In the genomic region with DNA sequence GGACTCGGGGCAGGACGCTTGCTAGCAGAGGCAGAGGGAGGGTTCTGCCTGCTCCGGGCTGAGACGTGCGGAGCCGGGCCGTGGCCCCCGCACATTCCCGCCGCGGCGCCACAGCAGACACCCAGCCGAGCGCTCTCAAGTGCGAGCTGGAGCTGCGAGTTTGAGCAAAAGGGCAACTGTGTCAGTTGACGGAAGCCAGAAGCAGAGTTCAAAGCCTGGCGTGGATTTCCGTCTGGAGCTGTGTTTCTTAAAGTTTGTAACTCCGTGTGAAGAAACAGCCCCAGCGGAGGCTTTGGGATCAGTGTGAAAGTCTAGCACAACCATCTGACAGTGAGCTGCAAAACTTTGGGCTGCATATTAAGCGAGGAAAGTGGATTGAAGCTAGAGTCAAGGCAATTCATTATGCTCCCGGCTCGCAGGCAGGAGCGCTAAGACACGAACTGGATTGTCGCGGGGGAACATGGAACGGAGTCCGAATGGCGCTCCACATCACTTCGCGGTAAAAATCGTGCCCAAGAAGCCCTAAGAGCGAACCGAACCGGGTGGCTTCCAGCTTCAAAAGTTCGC, we compare ENCODE assay signal across 8 mouse cellular contexts. TPM values are rescaled to one million over a fixed set of nuclear protein-coding genes. Genes with fewer than 3 reads are reported as not detected.
DNase-seq lines count a peak whose midpoint lies in the region; ATAC-seq and TF ChIP-seq lines count a peak whose summit lies in the region.

No protein-coding gene starts in this region.

- H3K27ac ChIP-seq in MEL (ENCODE audit: control insufficient read depth, low read depth, low read length) = peak overlapping the region; percentile 99
- peak overlapping the region; percentile 98 for H3K27ac ChIP-seq in forebrain, embryonic 16.5 days (ENCODE audit: low read length)
- H3K27ac ChIP-seq in layer of hippocampus, adult 2 months = peak overlapping the region; percentile 95
- H3K27ac ChIP-seq in lung, embryonic 14.5 days (ENCODE audit: low read depth) = peak overlapping the region; percentile 100
- peak overlapping the region; percentile 98 for H3K27ac ChIP-seq in olfactory bulb, adult 2 months (ENCODE audit: insufficient read depth, low read depth, low read length)
- H3K27ac ChIP-seq in thymus, adult 2 months (ENCODE audit: control insufficient read depth, insufficient read depth, low read length) = peak overlapping the region; percentile 95

- TF ChIP-seq RAD21 in MEL (IDR thresholded peaks at IDR 0.05; ENCODE audit: low read depth, low read length) = no peak

- intact Hi-C loops in heart, postnatal 36 days (cut with DNase I) = loop anchor here (1.0 kb wide), 1 partner anchor 57 kb away; no protein-coding TSS in a partner anchor

- no peak for TF ChIP-seq CTCF in MEL (IDR thresholded peaks at IDR 0.05 in 2 of 3, conservative IDR thresholded peaks at IDR 0.05 in 1 of 3; ENCODE audit: control insufficient read depth in 1 of 3, insufficient read depth in 1 of 3, low read depth in 2 of 3, low read length in 3 of 3, poor library complexity in 1 of 3, severe bottlenecking in 1 of 3)
- TF ChIP-seq CTCF in layer of hippocampus, adult 2 months (conservative IDR thresholded peaks at IDR 0.05) = no peak; the same call in 1 of the 2 replicates
- TF ChIP-seq CTCF in lung, embryonic 14.5 days (IDR thresholded peaks at IDR 0.05; ENCODE audit: low read depth) = 0 out of 2 replicates have a peak, but pooled peaks have one; percentile 9
- TF ChIP-seq CTCF in olfactory bulb, adult 2 months (IDR thresholded peaks at IDR 0.05; ENCODE audit: insufficient read depth, low read depth, low read length) = no peak
- 0 out of 2 replicates have a peak, but pooled peaks have one; percentile 7 for TF ChIP-seq CTCF in thymus, adult 2 months (IDR thresholded peaks at IDR 0.05; ENCODE audit: borderline replicate concordance, control insufficient read depth, extremely low read depth, insufficient read depth, low read length, poor library complexity)

- H3K27me3 ChIP-seq in MEL (ENCODE audit: control insufficient read depth in 1 of 2, insufficient read depth in 2 of 2, low read length in 2 of 2) = peaks cover 0 to 3% of the 10 kb centered on the region in 2 experiments; a peak in 2 of 4 replicates
- no peaks in the 10 kb centered on the region for H3K27me3 ChIP-seq in forebrain, embryonic 16.5 days (replicated peaks; ENCODE audit: control insufficient read depth, insufficient read depth, low read length)
- no peaks in the 10 kb centered on the region for H3K27me3 ChIP-seq in lung, embryonic 14.5 days (ENCODE audit: insufficient read depth, low read length)
- no peaks in the 10 kb centered on the region for H3K27me3 ChIP-seq in thymus, adult 2 months (ENCODE audit: control insufficient read depth, insufficient read depth, low read length)

- TF ChIP-seq POLR2A in MEL (IDR thresholded peaks at IDR 0.05; ENCODE audit: control insufficient read depth in 1 of 2, insufficient read depth in 1 of 2, low read depth in 1 of 2, low read length in 2 of 2, poor library complexity in 1 of 2) = peak; percentile 72 to 81
- peak; percentile 51 for TF ChIP-seq POLR2A in olfactory bulb, adult 2 months (IDR thresholded peaks at IDR 0.05; ENCODE audit: insufficient read depth, low read depth, low read length)
- TF ChIP-seq POLR2A in thymus, adult 2 months (IDR thresholded peaks at IDR 0.05; ENCODE audit: control insufficient read depth, extremely low read depth, insufficient read depth, low read length, poor library complexity) = peak; percentile 92

- peak overlapping the region; percentile 85 for H3K4me2 ChIP-seq in forebrain, embryonic 16.5 days (ENCODE audit: low read length)
- H3K4me2 ChIP-seq in lung, embryonic 14.5 days = peak overlapping the region; percentile 98

- under 1% methylated on average over 38 of the region's 38 CpGs for WGBS in forebrain, embryonic 16.5 days
- under 1% methylated on average over 38 of the region's 38 CpGs for WGBS in lung, embryonic 14.5 days
- WGBS in olfactory bulb, adult 2 months = under 1% methylated on average over 38 of the region's 38 CpGs
- WGBS in thymus, adult 2 months = under 1% methylated on average over 38 of the region's 38 CpGs

- H3K4me1 ChIP-seq in MEL (ENCODE audit: control insufficient read depth in 1 of 2, insufficient read depth in 2 of 2, low read length in 2 of 2) = peaks cover 0 to 11% of the 10 kb centered on the region in 2 experiments; a peak in 2 of 4 replicates
- H3K4me1 ChIP-seq in forebrain, embryonic 16.5 days (replicated peaks; ENCODE audit: control insufficient read depth, insufficient read depth, low read length) = peaks cover 20% of the 10 kb centered on the region
- H3K4me1 ChIP-seq in lung, embryonic 14.5 days (ENCODE audit: insufficient read depth) = peaks cover 17% of the 10 kb centered on the region
- peaks cover 13% of the 10 kb centered on the region for H3K4me1 ChIP-seq in olfactory bulb, adult 2 months (ENCODE audit: control insufficient read depth, insufficient read depth, low read length)
- H3K4me1 ChIP-seq in thymus, adult 2 months (replicated peaks; ENCODE audit: control insufficient read depth, insufficient read depth, low read length) = peaks cover 25% of the 10 kb centered on the region

- peak; percentile 37 for ATAC-seq in forebrain, embryonic 16.5 days
- peak; percentile 35 for ATAC-seq in lung, embryonic 14.5 days (ENCODE audit: insufficient read depth)

- H3K36me3 ChIP-seq in MEL (ENCODE audit: control insufficient read depth in 1 of 2, insufficient read depth in 2 of 2, low read length in 2 of 2) = peaks cover 0 to 3% of the 10 kb centered on the region in 2 experiments; a peak in 2 of 4 replicates
- H3K36me3 ChIP-seq in forebrain, embryonic 16.5 days (ENCODE audit: control insufficient read depth, insufficient read depth) = no peaks in the 10 kb centered on the region
- no peaks in the 10 kb centered on the region for H3K36me3 ChIP-seq in lung, embryonic 14.5 days (ENCODE audit: insufficient read depth)
- H3K36me3 ChIP-seq in thymus, adult 2 months (ENCODE audit: control insufficient read depth, insufficient read depth, low read length) = no peaks in the 10 kb centered on the region

- DNase-seq in MEL (ENCODE audit: low read depth, low spot score) = peak; percentile 97
- peak; percentile 84 to 86 for DNase-seq in cerebellum, adult 18-20 months
- DNase-seq in heart, postnatal 36 days = peak; percentile 87
- DNase-seq in layer of hippocampus, adult 2 months (ENCODE audit: low spot score in 2 of 2) = peak; percentile 74 to 88
- DNase-seq in lung, embryonic 14.5 days = peak; percentile 96
- peak; percentile 88 for DNase-seq in thymus, adult 2 months

- no peak for TF ChIP-seq EP300 in MEL (IDR thresholded peaks at IDR 0.05; ENCODE audit: low read depth in 1 of 2, low read length in 2 of 2)

- peak overlapping the region; percentile 36 to 54 for H3K4me3 ChIP-seq in MEL (ENCODE audit: control insufficient read depth in 1 of 2, insufficient read depth in 1 of 2, low read depth in 2 of 2, low read length in 2 of 2)
- peak overlapping the region; percentile 59 for H3K4me3 ChIP-seq in forebrain, embryonic 16.5 days (replicated peaks; ENCODE audit: low read length)
- peak overlapping the region; percentile 60 for H3K4me3 ChIP-seq in layer of hippocampus, adult 2 months
- peak overlapping the region; percentile 100 for H3K4me3 ChIP-seq in lung, embryonic 14.5 days (ENCODE audit: low read depth, low read length)
- H3K4me3 ChIP-seq in olfactory bulb, adult 2 months (ENCODE audit: insufficient read depth, low read depth, low read length) = peak overlapping the region; percentile 64
- peak overlapping the region; percentile 79 for H3K4me3 ChIP-seq in thymus, adult 2 months (ENCODE audit: control insufficient read depth, insufficient read depth, low read length)

- no peaks in the 10 kb centered on the region for H3K9me3 ChIP-seq in MEL (replicated peaks; ENCODE audit: insufficient read depth, low read length)
- H3K9me3 ChIP-seq in forebrain, embryonic 16.5 days (ENCODE audit: control insufficient read depth, low read length) = no peaks in the 10 kb centered on the region
- H3K9me3 ChIP-seq in lung, embryonic 14.5 days (ENCODE audit: low read depth, low read length) = no peaks in the 10 kb centered on the region

- peak overlapping the region; percentile 91 for H3K9ac ChIP-seq in MEL (ENCODE audit: control insufficient read depth, low read depth, low read length, poor library complexity, severe bottlenecking)
- H3K9ac ChIP-seq in forebrain, embryonic 16.5 days (replicated peaks; ENCODE audit: low read depth, low read length) = peak overlapping the region; percentile 63
- H3K9ac ChIP-seq in lung, embryonic 14.5 days = peak overlapping the region; percentile 83

- H3K79me2 ChIP-seq in MEL (ENCODE audit: control insufficient read depth, insufficient read depth, low read length, poor library complexity) = peaks cover 37% of the 10 kb centered on the region

TF ChIP-seq in MEL, 35 proteins besides CTCF, POLR2A, EP300 and RAD21:
- TF ChIP-seq CHD1 (IDR thresholded peaks at IDR 0.05; ENCODE audit: low read depth, low read length) (no peak), TBP (IDR thresholded peaks at IDR 0.05; ENCODE audit: low read depth, low read length) (peak; percentile 94), GATA1 (IDR thresholded peaks at IDR 0.05; ENCODE audit: low read depth, low read length) (peak; percentile 46; the same call in 1 of the 2 replicates), SMC3 (IDR thresholded peaks at IDR 0.05; ENCODE audit: low read depth, low read length) (no peak)

RNA-seq across cellular contexts. Expression of a gene that starts 0.8 kb away (rescaled TPM):
- total RNA-seq in MEL (2012; rRNA removed) = 18.1 and 22.7 TPM in 2 replicates
- polyA plus RNA-seq in MEL (2012; ENCODE audit: insufficient read depth in 1 of 2, insufficient read length in 2 of 2, low read depth in 1 of 2, low replicate concordance in 2 of 2, missing spikeins in 1 of 2) = 10 to 100 TPM; 70.6 to 83.3 TPM
- polyA plus RNA-seq in forebrain, embryonic 16.5 days (2015; fragmentation: Nextera tagmentation; extraction: Ambion mirVana) = 36.4 and 41.4 TPM in 2 replicates
- 10 to 100 TPM; 37.7 to 42.1 TPM for total RNA-seq in heart, postnatal 36 days (2021)
- 10 to 100 TPM; 83.2 to 88.6 TPM for total RNA-seq in layer of hippocampus, adult 2 months (2021)
- 40.1 and 44.7 TPM in 2 replicates for polyA plus RNA-seq in lung, embryonic 14.5 days (2014; fragmentation: Nextera tagmentation; extraction: Ambion mirVana)
- 655 TPM in 1 of 2 replicates, not detected in the other for polyA plus RNA-seq in olfactory bulb, adult 2 months (2012; ENCODE audit: insufficient read depth, insufficient read length, low replicate concordance, missing spikeins)
- 289 and 363 TPM in 2 replicates for polyA plus RNA-seq in thymus, adult 2 months (2012; rRNA removed)

Comparison
In these comparisons a context has a peak if more than half of its experiments do, and no peak if none do; other contexts are left out.
1. Peak in every context shown above with its lines: DNase-seq, ATAC-seq, H3K4me3 ChIP-seq and H3K27ac ChIP-seq.
2. H3K4me3 ChIP-seq: peak in every context shown above with its lines; median percentile 100 in lung, embryonic 14.5 days; 79 in thymus, adult 2 months; 64 in olfactory bulb, adult 2 months; 60 in layer of hippocampus, adult 2 months; 59 in forebrain, embryonic 16.5 days; 45 in MEL.
3. CTCF ChIP-seq: peak in lung, embryonic 14.5 days (single experiment) and thymus, adult 2 months (single experiment); none in MEL (0 of 3), layer of hippocampus, adult 2 months (single experiment) and olfactory bulb, adult 2 months (single experiment).